In genomic region chr8:69887289-69888243, GRCm38 (mm10) we compare ENCODE assay signal across 8 mouse cellular contexts. TPM values are rescaled to one million over a fixed set of nuclear protein-coding genes. Genes with fewer than 3 reads are reported as not detected.
A peak's percentile ranks its signal among the peaks of the same experiment; 100 is the strongest.
DNase-seq lines count a peak whose midpoint lies in the region; ATAC-seq and TF ChIP-seq lines count a peak whose summit lies in the region.

Gene Cilp2 (minus strand): TSS chr8:69887687.

- no peak for ATAC-seq in embryonic facial prominence, embryonic 14.5 days (ENCODE audit: low read depth)
- no peak for ATAC-seq in limb, embryonic 13.5 days (ENCODE audit: low FRiP score, low read depth)
- no peak for ATAC-seq in midbrain, postnatal 0 days (ENCODE audit: low FRiP score)

- H3K4me1 ChIP-seq in embryonic facial prominence, embryonic 14.5 days (ENCODE audit: control insufficient read depth, insufficient read depth, low read length): peaks cover 11% of the 10 kb centered on the region; the same call in 1 of the 2 replicates
- H3K4me1 ChIP-seq in hindbrain, embryonic 10.5 days (replicated peaks): peaks cover 62% of the 10 kb centered on the region
- peaks cover 28% of the 10 kb centered on the region for H3K4me1 ChIP-seq in limb, embryonic 13.5 days
- H3K4me1 ChIP-seq in midbrain, postnatal 0 days (ENCODE audit: insufficient read depth, low read length): peaks cover 9% of the 10 kb centered on the region; the same call in 1 of the 2 replicates

- H3K27ac ChIP-seq in embryonic facial prominence, embryonic 14.5 days (replicated peaks; ENCODE audit: low read depth, low read length): no peak within 1 kb of the TSS
- H3K27ac ChIP-seq in hindbrain, embryonic 10.5 days: no peak within 1 kb of the TSS
- H3K27ac ChIP-seq in limb, embryonic 13.5 days: no peak within 1 kb of the TSS
- no peak within 1 kb of the TSS for H3K27ac ChIP-seq in midbrain, postnatal 0 days (ENCODE audit: low read depth, low read length)

- peaks cover 87% of the 10 kb centered on the region for H3K27me3 ChIP-seq in embryonic facial prominence, embryonic 14.5 days (replicated peaks; ENCODE audit: control insufficient read depth, insufficient read depth, low read length)
- H3K27me3 ChIP-seq in hindbrain, embryonic 10.5 days (ENCODE audit: insufficient read depth, poor library complexity, severe bottlenecking): peaks cover 99% of the 10 kb centered on the region
- peaks cover 99% of the 10 kb centered on the region for H3K27me3 ChIP-seq in limb, embryonic 13.5 days
- H3K27me3 ChIP-seq in midbrain, postnatal 0 days (ENCODE audit: insufficient read depth, low read length): peaks cover 76% of the 10 kb centered on the region

- no peak within 1 kb of the TSS for H3K9ac ChIP-seq in embryonic facial prominence, embryonic 14.5 days (ENCODE audit: low read depth, low read length)
- H3K9ac ChIP-seq in limb, embryonic 13.5 days: peak within 1 kb of the TSS; percentile 48
- no peak within 1 kb of the TSS for H3K9ac ChIP-seq in midbrain, postnatal 0 days (replicated peaks; ENCODE audit: low read length, poor library complexity, severe bottlenecking)

- peak; percentile 50 for DNase-seq in embryo, embryonic 11 days
- DNase-seq in embryo, embryonic 10.5 days (ENCODE audit: low spot score): no peak
- DNase-seq in embryonic facial prominence, embryonic 14.5 days (ENCODE audit: low spot score): no peak
- peak; percentile 56 for DNase-seq in hindbrain, embryonic 10.5 days (ENCODE audit: low spot score)
- DNase-seq in midbrain, postnatal 0 days (ENCODE audit: low spot score): no peak
- DNase-seq in cerebellum, adult 11-12 months: no peak
- DNase-seq in left cerebral cortex, adult 11 months (ENCODE audit: low spot score): no peak

- 1% methylated on average over 45 of the region's 60 CpGs for WGBS in embryonic facial prominence, embryonic 14.5 days
- under 1% methylated on average over 60 of the region's 60 CpGs for WGBS in hindbrain, embryonic 10.5 days
- 1% methylated on average over 59 of the region's 60 CpGs for WGBS in limb, embryonic 13.5 days
- 2% methylated on average over 57 of the region's 60 CpGs for WGBS in midbrain, postnatal 0 days

- H3K36me3 ChIP-seq in embryonic facial prominence, embryonic 14.5 days (ENCODE audit: control insufficient read depth, insufficient read depth, low read length): 0 out of 2 replicates have a peak, but pooled peaks cover 6% of the 10 kb centered on the region
- peaks cover 7% of the 10 kb centered on the region; the same call in 1 of the 2 replicates for H3K36me3 ChIP-seq in hindbrain, embryonic 10.5 days
- H3K36me3 ChIP-seq in limb, embryonic 13.5 days: peaks cover 5% of the 10 kb centered on the region
- no peaks in the 10 kb centered on the region for H3K36me3 ChIP-seq in midbrain, postnatal 0 days (ENCODE audit: insufficient read depth, low read length)

- no peak for TF ChIP-seq CTCF in midbrain, postnatal 0 days (IDR thresholded peaks at IDR 0.05)

- H3K9me3 ChIP-seq in embryonic facial prominence, embryonic 14.5 days (ENCODE audit: control insufficient read depth, low read length): no peaks in the 10 kb centered on the region
- no peaks in the 10 kb centered on the region for H3K9me3 ChIP-seq in hindbrain, embryonic 10.5 days
- no peaks in the 10 kb centered on the region for H3K9me3 ChIP-seq in limb, embryonic 13.5 days
- H3K9me3 ChIP-seq in midbrain, postnatal 0 days (ENCODE audit: low read length): no peaks in the 10 kb centered on the region

- peak within 1 kb of the TSS; percentile 54 for H3K4me2 ChIP-seq in embryonic facial prominence, embryonic 14.5 days (ENCODE audit: low read depth, low read length)
- H3K4me2 ChIP-seq in limb, embryonic 13.5 days (replicated peaks): peak within 1 kb of the TSS; percentile 63
- peak within 1 kb of the TSS; percentile 50 for H3K4me2 ChIP-seq in midbrain, postnatal 0 days (ENCODE audit: low read depth, low read length, poor library complexity, severe bottlenecking)

- H3K4me3 ChIP-seq in embryonic facial prominence, embryonic 14.5 days (ENCODE audit: low read depth, low read length): peak within 1 kb of the TSS; percentile 35
- peak within 1 kb of the TSS; percentile 41 for H3K4me3 ChIP-seq in hindbrain, embryonic 10.5 days
- H3K4me3 ChIP-seq in limb, embryonic 13.5 days: peak within 1 kb of the TSS; percentile 36
- peak within 1 kb of the TSS; percentile 28 for H3K4me3 ChIP-seq in midbrain, postnatal 0 days (ENCODE audit: low read depth, low read length)

RNA-seq across cellular contexts. Expression of gene Cilp2, which starts in this region (rescaled TPM):
- polyA plus RNA-seq in embryonic facial prominence, embryonic 14.5 days (2014; fragmentation: Nextera tagmentation; extraction: Ambion mirVana): 1.1 and 1.3 TPM in 2 replicates
- polyA plus RNA-seq in hindbrain, embryonic 10.5 days (2016; fragmentation: Nextera tagmentation; extraction: Ambion mirVana): 0.44 and 0.47 TPM in 2 replicates
- polyA plus RNA-seq in limb, embryonic 13.5 days (2015; fragmentation: Nextera tagmentation; extraction: Ambion mirVana): 1.2 and 1.6 TPM in 2 replicates
- 12.0 and 14.9 TPM in 2 replicates for total RNA-seq in midbrain, postnatal 0 days (2014; rRNA removed)
- polyA plus RNA-seq in midbrain, postnatal 0 days (2015; fragmentation: Nextera tagmentation; extraction: Ambion mirVana): 7.5 and 8.0 TPM in 2 replicates

Comparison
In these comparisons a context has a peak if more than half of its experiments do, and no peak if none do; other contexts are left out.
1. Peak in DNase-seq and H3K4me3 ChIP-seq in hindbrain, embryonic 10.5 days; RNA of the gene not detected or under 1 TPM.